Mouse (Mus musculus) E14TG2a.4 (cell line): ENCODE data around the gene Tbc1d22a.

Experiments
- CTCF ChIP-seq: conservative IDR thresholded peaks from 2 replicates; pipeline ENCODE4 v1.5.1; 2014; ENCODE audit warnings: low read length
- NANOG ChIP-seq: IDR thresholded peaks from 2 replicates; pipeline ENCODE4 v1.6.1; 2014; ENCODE audit warnings: borderline replicate concordance, low read length, mixed read lengths

- TF ChIP-seq CTCF (no peak), NANOG (no peak)
Measured at GRCm38 (mm10) chr15:86234517-86235441, 20.5 kb downstream of the Tbc1d22a start.
